Mouse (Mus musculus): ENCODE results near the gene Hk1. TPM values are rescaled to one million over a fixed set of nuclear protein-coding genes. Genes with fewer than 3 reads are reported as not detected.

The Hk1 gene
- total RNA-seq, 1 experiment from 2014 or later = 155 TPM

GRCm38 (mm10) chr10:62345147-62345546, 34.6 kb downstream of the Hk1 start:
- no peak for ATAC-seq (replicated peaks in 1 of 2; ENCODE audit: insufficient read depth in 1 of 2, low FRiP score in 2 of 2, low TSS enrichment in 1 of 2, low read depth in 1 of 2, poor library complexity in 2 of 2, severe bottlenecking in 2 of 2)

- no peak for ATAC-seq (replicated peaks in 1 of 2; ENCODE audit: insufficient read depth in 1 of 2, low FRiP score in 2 of 2, low TSS enrichment in 1 of 2, low read depth in 1 of 2, poor library complexity in 2 of 2, severe bottlenecking in 2 of 2)
Observed at GRCm38 (mm10) chr10:62344004-62344752, 35.5 kb downstream of the Hk1 start.

DNA sequence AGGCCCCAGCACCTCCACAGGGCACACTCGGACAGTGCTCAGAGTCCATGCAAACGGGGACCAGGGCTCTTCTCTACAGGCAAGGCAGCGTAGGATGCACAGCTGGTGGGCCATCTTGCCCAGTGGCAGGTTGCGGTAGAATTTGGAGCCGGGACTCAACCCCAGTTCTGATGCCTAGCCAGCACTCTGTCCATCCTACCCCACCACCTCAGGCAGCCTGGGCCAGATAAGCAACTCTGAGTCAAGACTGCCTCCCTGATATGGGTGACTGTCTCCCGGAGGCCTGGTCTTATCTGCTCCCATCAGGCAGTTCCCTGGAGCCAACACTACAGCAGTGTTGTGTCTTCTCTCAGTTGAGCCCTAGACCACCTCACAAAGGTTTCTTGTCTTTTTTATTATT, 37.2 kb downstream of the Hk1 start:
- ATAC-seq (replicated peaks in 1 of 2; ENCODE audit: insufficient read depth in 1 of 2, low FRiP score in 2 of 2, low TSS enrichment in 1 of 2, low read depth in 1 of 2, poor library complexity in 2 of 2, severe bottlenecking in 2 of 2) = no peak

DNA sequence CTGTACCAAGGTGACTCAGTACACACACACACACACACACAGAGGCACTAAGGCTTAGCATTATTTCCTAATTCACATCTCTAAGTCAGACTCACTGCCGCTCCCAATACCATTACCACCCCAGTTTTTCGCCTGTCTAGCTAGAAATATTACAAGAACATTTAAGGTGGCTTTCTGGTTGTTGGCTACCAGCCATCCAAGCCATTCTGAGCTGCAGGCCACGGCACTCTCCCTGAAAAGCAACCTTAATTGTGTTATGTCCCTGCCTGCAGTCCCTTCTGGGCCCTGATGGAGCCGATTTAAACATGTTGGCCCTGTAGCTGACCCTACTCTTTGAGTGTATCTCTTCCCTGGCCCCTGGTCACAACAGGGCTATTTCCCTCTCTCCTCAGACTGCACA, 37.8 kb downstream of the Hk1 start:
- ATAC-seq (replicated peaks in 1 of 2; ENCODE audit: insufficient read depth in 1 of 2, low FRiP score in 2 of 2, low TSS enrichment in 1 of 2, low read depth in 1 of 2, poor library complexity in 2 of 2, severe bottlenecking in 2 of 2) = no peak

- no peak for ATAC-seq (replicated peaks in 1 of 2; ENCODE audit: insufficient read depth in 1 of 2, low FRiP score in 2 of 2, low TSS enrichment in 1 of 2, low read depth in 1 of 2, poor library complexity in 2 of 2, severe bottlenecking in 2 of 2)
Observed at GRCm38 (mm10) chr10:62340991-62341390, 38.7 kb downstream of the Hk1 start.

- ATAC-seq (replicated peaks in 1 of 2; ENCODE audit: insufficient read depth in 1 of 2, low FRiP score in 2 of 2, low TSS enrichment in 1 of 2, low read depth in 1 of 2, poor library complexity in 2 of 2, severe bottlenecking in 2 of 2) = peak; percentile 85 to 88
Observed at GRCm38 (mm10) chr10:62340095-62340731, 39.5 kb downstream of the Hk1 start.

GRCm38 (mm10) chr10:62339211-62340094, 40.3 kb downstream of the Hk1 start:
- peak; percentile 24 to 44; a peak in 3 of 4 replicates for ATAC-seq (replicated peaks in 1 of 2; ENCODE audit: insufficient read depth in 1 of 2, low FRiP score in 2 of 2, low TSS enrichment in 1 of 2, low read depth in 1 of 2, poor library complexity in 2 of 2, severe bottlenecking in 2 of 2)

GRCm38 (mm10) chr10:62338626-62339025, 41.1 kb downstream of the Hk1 start:
- ATAC-seq (replicated peaks in 1 of 2; ENCODE audit: insufficient read depth in 1 of 2, low FRiP score in 2 of 2, low TSS enrichment in 1 of 2, low read depth in 1 of 2, poor library complexity in 2 of 2, severe bottlenecking in 2 of 2) = no peak

DNA sequence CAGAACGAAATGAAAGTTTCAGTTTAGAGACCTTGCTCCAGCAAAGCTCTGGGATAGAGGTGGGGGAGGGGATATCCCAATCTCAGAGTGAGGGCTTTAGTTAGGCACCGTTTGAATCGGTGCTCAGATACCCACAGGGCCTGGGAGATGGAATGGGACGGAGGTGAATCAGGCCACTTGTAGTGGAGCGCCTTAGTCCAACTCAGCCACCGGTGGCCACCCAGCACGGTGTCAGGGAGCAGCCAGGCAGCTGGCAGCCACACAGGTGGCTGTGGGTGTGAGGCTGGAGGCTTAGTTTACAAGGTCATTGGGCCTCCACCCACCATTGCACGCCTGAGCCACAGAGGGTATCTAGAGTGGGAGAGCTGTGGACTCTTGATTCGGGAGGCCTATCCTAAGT, 41.5 kb downstream of the Hk1 start:
- ATAC-seq (replicated peaks in 1 of 2; ENCODE audit: insufficient read depth in 1 of 2, low FRiP score in 2 of 2, low TSS enrichment in 1 of 2, low read depth in 1 of 2, poor library complexity in 2 of 2, severe bottlenecking in 2 of 2) = no peak

DNA sequence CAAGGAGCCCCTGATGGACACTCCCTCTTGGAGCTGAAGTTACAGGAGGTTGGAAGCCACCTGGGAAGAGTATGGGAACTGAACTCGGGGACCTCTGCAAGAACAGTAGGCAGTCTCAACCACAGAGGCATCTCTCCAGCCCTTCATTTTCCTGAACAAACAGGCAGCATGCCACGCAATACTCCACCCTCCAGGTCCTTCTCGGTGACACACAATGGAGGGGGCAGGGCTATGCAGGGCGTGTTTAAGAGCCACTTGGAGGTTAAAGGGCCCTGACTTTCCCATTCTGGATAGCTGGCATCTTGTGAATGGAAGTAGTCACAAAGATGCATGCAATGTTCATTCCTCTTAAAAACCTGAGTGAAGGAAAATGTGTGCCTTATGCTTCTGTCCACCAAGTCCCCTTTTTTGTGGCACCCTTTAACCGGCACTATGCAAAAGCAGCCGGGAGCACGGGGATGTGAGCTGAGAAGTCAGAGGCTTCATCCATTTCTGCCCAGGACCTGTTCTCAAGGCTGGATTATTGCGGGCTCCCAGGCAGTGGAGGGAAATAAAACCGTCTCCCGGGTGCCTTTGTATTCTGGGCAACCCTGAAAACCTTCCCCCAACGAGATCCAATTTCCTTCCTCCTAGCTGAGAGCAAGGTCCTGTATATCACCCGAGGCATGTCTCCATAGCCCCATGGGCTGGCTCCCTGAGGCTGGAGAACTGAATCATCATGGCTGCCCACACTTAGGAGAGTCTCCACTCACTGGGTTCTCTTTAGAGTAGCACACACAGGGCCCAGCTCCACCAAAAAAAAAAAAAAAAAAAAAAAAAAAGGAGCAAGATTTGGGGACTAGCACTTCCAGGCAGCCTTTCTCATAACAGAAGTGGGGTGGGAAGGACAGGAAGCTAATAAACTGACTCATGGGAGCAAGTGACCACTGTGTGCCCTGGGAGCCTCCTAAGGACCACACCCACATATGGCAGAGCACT, 42.8 kb downstream of the Hk1 start:
- no peak for ATAC-seq (replicated peaks in 1 of 2; ENCODE audit: insufficient read depth in 1 of 2, low FRiP score in 2 of 2, low TSS enrichment in 1 of 2, low read depth in 1 of 2, poor library complexity in 2 of 2, severe bottlenecking in 2 of 2)

GRCm38 (mm10) chr10:62335423-62335776, 44.3 kb downstream of the Hk1 start:
- no peak; a peak in 1 of 4 replicates for ATAC-seq (replicated peaks in 1 of 2; ENCODE audit: insufficient read depth in 1 of 2, low FRiP score in 2 of 2, low TSS enrichment in 1 of 2, low read depth in 1 of 2, poor library complexity in 2 of 2, severe bottlenecking in 2 of 2)

- ATAC-seq (replicated peaks in 1 of 2; ENCODE audit: insufficient read depth in 1 of 2, low FRiP score in 2 of 2, low TSS enrichment in 1 of 2, low read depth in 1 of 2, poor library complexity in 2 of 2, severe bottlenecking in 2 of 2) = no peak
Observed at GRCm38 (mm10) chr10:62334686-62335422, 44.9 kb downstream of the Hk1 start.

GRCm38 (mm10) chr10:62333269-62333668, 46.4 kb downstream of the Hk1 start:
- ATAC-seq (replicated peaks in 1 of 2; ENCODE audit: insufficient read depth in 1 of 2, low FRiP score in 2 of 2, low TSS enrichment in 1 of 2, low read depth in 1 of 2, poor library complexity in 2 of 2, severe bottlenecking in 2 of 2) = no peak

- ATAC-seq (replicated peaks in 1 of 2; ENCODE audit: insufficient read depth in 1 of 2, low FRiP score in 2 of 2, low TSS enrichment in 1 of 2, low read depth in 1 of 2, poor library complexity in 2 of 2, severe bottlenecking in 2 of 2) = peak in 1 of 2 experiments; percentile 13; a peak in 1 of 4 replicates
Observed at GRCm38 (mm10) chr10:62332514-62332913, 47.2 kb downstream of the Hk1 start.

- ATAC-seq (replicated peaks in 1 of 2; ENCODE audit: insufficient read depth in 1 of 2, low FRiP score in 2 of 2, low TSS enrichment in 1 of 2, low read depth in 1 of 2, poor library complexity in 2 of 2, severe bottlenecking in 2 of 2) = no peak
Observed at GRCm38 (mm10) chr10:62331771-62332170, 47.9 kb downstream of the Hk1 start.

DNA sequence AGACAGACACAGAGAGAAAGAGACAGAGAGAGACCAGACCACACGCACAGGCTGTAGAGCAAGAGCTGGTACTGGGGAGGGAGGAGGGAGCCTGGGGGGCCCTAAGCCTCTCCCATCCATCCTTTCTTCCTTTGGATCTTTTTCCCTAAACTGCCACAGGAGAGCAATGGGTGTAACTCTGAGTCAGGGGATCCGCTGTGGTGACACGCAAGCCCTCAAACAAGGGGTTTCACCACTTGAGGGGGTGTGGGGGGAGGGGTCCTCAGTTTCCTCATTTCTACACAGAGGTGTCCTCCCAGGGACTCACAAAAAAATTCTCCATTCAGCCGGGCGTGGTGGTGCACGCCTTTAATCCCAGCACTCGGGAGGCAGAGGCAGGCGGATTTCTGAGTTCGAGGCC, 48.4 kb downstream of the Hk1 start:
- ATAC-seq (replicated peaks in 1 of 2; ENCODE audit: insufficient read depth in 1 of 2, low FRiP score in 2 of 2, low TSS enrichment in 1 of 2, low read depth in 1 of 2, poor library complexity in 2 of 2, severe bottlenecking in 2 of 2) = no peak

Measured in hematopoietic stem cell, adult 5-6 weeks (primary cell).